Mouse (Mus musculus): ENCODE data around the gene Hes6.

DNA sequence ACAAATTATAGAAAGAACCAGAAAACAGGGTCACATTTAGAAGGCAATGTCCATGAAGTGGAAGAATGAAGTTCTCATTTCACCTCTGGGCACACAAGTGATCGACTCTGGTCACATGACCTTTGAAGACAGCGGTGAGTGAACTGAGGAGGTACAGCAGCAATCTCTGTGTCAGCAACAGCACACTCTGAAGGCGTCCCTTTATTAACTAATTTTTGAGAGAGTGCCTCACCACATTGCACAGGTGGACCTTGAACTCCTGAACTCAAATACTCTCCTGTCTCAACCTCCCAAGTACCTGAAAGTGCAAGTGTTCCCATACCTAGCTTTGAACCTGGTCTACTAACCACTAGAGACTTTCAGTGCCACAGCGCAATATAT lies 32.8 kb downstream of the Hes6 start:
- TF ChIP-seq POLR2A (IDR thresholded peaks at IDR 0.05; ENCODE audit: borderline replicate concordance, extremely low read depth, insufficient read depth, insufficient read length, poor library complexity, severe bottlenecking) = no peak
- TF ChIP-seq CTCF (IDR thresholded peaks at IDR 0.05; ENCODE audit: borderline replicate concordance, extremely low read depth, insufficient read depth, insufficient read length) = no peak

Measured in brain, embryonic 14.5 days (tissue).